Mouse (Mus musculus): ENCODE data around the gene Tst.

Gene Tst

GRCm38 (mm10) chr15:78384220-78385116 is 21.2 kb downstream of the Tst start:
- no peak for DNase-seq

DNA sequence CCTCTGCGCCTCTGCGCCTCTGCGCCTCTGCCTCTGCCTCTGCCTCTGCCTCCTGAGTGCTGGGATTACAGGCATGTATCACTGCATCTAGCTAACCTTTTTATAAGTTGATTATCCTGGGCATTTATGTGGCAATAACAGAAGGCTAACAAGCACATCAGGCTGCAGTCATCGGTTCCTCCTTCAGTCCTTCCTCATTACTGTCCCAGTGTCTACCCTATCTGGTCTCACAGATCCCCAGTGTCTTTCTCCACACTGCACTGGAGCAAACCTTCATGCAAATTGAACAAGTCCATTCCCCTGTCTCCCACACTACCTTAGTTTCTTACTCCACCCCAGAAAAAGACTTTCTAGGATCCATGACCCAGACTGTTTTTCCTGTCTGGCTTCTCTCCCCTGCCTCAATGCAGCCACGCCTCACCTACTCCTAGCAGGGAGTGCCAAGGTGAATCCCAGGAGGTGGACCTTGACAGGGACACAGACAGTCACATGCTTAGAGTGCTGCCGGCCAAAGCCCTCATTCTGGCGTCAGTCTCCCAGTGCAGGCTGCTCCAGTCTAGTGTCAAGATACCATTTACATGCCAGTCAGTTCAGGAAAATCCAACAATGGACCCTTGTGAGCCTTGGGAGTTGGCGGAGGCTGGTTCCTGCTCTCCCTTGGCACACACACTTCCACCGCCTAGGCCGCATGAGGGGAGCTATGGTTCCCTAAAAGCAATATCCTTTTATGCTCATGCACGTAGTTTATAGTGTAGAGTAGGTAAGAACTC is 22.1 kb downstream of the Tst start:
- DNase-seq = no peak

DNA sequence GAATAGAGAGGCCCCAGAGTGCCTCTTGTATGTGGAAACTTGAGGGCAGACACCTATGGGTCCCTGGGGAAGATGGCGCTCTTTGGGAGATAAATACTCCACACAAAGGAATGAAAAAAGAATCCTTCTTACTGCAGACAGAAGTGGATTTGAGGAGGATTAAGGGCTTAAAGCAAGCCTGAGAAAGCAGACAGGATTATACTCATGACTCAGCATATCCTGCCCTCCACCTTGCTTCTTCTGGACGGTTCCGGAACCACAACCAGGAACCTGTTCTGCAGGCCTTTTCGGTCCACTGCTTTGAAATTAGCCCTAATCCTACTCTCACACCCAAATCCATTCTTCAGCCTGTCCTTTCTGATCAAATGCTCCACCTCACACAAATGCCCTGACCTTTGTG is 23.6 kb downstream of the Tst start:
- DNase-seq = no peak

DNA sequence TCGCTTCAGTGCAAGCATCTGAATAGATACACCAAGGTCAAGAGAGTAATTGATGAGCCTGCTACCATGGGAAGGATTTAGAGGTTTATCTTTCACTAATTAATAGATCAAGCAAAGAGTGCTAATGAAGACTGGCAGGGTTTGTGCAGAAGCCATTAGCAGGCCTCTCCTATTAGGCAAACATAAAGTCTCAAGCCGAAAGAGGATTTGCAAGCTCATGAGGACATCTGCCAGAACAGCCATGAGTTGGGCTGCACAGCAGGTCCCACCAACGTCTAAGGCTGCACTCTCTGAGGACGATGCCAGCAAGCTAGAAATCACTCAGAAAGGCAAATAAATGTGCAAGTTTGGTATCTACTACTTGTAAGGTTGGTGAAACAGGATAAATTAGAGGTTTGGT is 25.0 kb downstream of the Tst start:
- DNase-seq = no peak

- no peak for DNase-seq
These were observed 25.5 kb downstream of the Tst start for GRCm38 (mm10) chr15:78380208-78380607.

GRCm38 (mm10) chr15:78378556-78378955 is 27.2 kb downstream of the Tst start:
- DNase-seq = no peak

DNA sequence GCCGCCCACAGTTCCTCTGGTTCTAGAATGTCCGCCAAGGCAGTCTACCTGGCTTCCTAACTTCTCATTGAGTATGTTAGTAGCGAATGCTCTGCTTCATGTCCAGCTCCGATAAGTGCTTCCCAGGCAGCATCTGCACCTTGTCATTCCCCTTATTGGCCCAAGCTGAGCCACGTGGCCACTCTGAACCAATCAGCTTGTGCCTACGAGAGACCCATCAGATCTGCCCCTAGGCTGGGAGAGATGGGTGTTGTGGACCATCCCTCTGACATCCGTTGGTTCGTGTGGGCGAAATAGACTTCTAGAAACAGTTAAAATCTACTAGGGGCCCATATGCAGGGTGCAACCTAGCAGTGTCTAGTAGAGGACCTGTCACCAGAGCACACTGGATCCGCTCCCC is 27.8 kb downstream of the Tst start:
- DNase-seq = no peak

DNA sequence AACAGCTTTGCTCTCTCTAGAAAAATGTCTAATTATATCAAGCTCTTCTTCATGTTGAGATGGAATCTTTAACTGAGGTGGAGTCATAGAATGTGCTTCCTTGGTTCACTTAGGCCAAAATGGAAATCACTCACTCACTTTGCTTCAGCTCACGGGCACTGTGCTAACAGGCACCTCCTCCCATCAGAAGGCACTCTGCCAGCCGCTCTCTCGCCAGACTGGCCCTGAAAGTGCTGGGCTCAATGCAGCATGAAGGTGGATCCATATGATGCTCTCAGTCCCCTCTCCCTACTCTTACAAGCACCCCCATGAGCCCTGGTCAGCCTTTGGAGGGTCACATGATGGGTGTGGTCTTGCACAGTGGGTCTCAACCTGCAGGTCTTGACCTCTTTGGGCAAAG is 31.5 kb downstream of the Tst start:
- peak; percentile 22 to 49 for DNase-seq

GRCm38 (mm10) chr15:78372796-78373195 is 32.9 kb downstream of the Tst start:
- DNase-seq = no peak

GRCm38 (mm10) chr15:78369641-78370040 is 36.1 kb downstream of the Tst start:
- DNase-seq = no peak

GRCm38 (mm10) chr15:78368926-78369346 is 36.8 kb downstream of the Tst start:
- peak; percentile 35 to 38 for DNase-seq

- DNase-seq = no peak
These were observed 37.9 kb downstream of the Tst start for GRCm38 (mm10) chr15:78367811-78368210.

DNA sequence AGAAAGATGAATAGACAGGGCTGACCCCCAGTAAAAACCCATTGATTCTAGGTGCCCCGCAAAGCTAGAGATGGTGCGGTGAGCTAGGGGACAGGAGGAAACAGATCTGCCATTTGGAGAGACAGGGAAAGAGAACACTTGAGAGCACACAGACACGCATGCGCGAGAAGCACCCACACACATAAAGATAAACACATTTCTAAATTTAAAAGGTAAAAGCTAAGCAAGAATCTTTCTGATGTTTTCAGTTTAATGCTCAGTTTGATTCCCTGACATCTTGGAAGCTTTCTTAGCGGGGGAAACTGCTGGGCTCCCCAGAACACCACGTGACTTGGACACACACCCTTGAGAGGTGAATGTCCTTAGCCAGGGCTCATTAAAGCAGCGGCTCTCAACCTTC is 38.8 kb downstream of the Tst start:
- no peak for DNase-seq

GRCm38 (mm10) chr15:78365916-78366315 is 39.8 kb downstream of the Tst start:
- DNase-seq = no peak

DNA sequence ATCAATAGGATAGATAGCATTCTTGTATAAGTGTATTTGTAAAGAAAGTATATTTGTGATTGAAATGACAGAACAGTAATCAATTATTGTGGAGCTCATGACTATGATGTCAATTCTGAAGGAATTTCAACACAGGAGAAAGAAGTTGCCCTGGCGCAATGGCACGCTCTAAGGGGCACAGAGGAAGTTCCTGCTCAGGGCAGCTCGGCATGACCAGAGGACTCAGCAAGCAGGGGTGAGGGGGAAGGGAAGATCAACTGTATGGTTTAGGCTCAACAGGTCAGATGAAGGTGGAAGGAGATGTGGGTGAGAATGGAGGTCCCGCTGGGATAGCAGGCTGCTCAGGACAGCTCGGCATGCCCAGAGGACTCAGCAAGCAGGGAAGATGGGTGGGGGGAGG is 50.2 kb downstream of the Tst start:
- no peak for DNase-seq

DNA sequence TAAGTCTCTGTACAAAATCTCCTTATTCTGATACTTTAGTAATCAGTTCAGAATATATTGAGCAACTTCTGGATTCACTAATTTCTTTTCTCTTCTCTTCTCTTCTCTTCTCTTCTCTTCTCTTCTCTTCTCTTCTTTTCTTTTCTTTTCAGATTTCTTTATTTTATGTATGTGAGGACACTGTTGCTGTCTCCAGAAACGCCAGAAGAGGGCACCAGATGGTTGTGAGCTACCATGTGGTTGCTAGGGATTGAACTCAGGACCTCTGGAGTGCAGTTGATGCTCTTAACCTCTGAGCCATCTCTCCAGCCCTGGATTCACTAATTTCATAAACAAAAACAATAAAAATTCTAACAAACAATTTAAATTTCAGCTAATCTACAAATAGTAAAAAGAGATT is 50.7 kb downstream of the Tst start:
- peak; percentile 39 to 50 for DNase-seq

- DNase-seq = no peak
These were observed 54.0 kb downstream of the Tst start for GRCm38 (mm10) chr15:78351586-78352165.

All from cerebellum, postnatal 36 days (tissue).